9 mouse cellular contexts compared by ENCODE assay signal in the genomic region with DNA sequence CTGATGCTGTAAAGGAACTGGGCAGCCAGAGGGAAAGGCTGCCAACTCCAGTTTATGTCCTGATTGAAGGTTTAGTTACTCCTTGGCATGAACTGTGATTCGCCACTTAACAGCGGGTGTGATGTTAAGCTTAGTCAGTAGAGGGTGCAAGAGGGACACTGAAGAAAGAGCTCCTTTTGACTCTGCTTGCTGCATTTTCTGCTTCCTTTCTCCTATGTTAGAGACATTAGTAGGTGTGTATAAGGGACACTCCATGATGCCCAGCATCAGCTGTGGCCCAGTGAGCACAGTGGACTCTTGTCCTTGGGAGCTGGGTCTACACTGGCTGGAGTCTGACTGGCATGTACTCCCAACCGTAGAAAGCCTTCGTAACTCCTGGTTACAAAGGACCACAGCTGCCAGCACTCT. TPM values are rescaled to one million over a fixed set of nuclear protein-coding genes. Genes with fewer than 3 reads are reported as not detected.
DNase-seq lines count a peak whose midpoint lies in the region; ATAC-seq and TF ChIP-seq lines count a peak whose summit lies in the region.
"Had no signal": no experiment of that assay in that cellular context is flagged by ENCODE, and none has a peak within 500 bp of the region (broad histone marks: within the 10 kb centered on the region; RNA-seq: fewer than 3 reads in every experiment).

No protein-coding gene starts in this region.

- ATAC-seq in embryonic facial prominence, embryonic 14.5 days (ENCODE audit: low read depth): no peak
- 0 out of 2 replicates have a peak, but pooled peaks have one; percentile 14 for ATAC-seq in hindbrain, embryonic 13.5 days (ENCODE audit: low FRiP score)
- no peak for ATAC-seq in midbrain, embryonic 14.5 days (ENCODE audit: low FRiP score, low TSS enrichment)

- intact Hi-C loops in heart, adult 2 months (cut with DNase I): loop anchor here (5.0 kb wide), 1 partner anchor 194 kb away; no protein-coding TSS in a partner anchor
- intact Hi-C loops in heart, postnatal 25 days (cut with DNase I): loop anchor here (5.0 kb wide), 1 partner anchor 189 kb away; no protein-coding TSS in a partner anchor

- no peak overlapping the region for H3K27ac ChIP-seq in heart, adult 2 months
- H3K27ac ChIP-seq in embryonic facial prominence, embryonic 14.5 days (replicated peaks; ENCODE audit: low read depth, low read length): no peak overlapping the region; the same call in 1 of the 2 replicates
- no peak overlapping the region; the same call in 1 of the 2 replicates for H3K27ac ChIP-seq in hindbrain, embryonic 13.5 days
- no peak overlapping the region; the same call in 1 of the 2 replicates for H3K27ac ChIP-seq in midbrain, embryonic 14.5 days (replicated peaks; ENCODE audit: low read depth, low read length)
- H3K27ac ChIP-seq: midbrain, embryonic 12.5 days had no signal

- no peak overlapping the region for H3K4me3 ChIP-seq in heart, adult 2 months
- H3K4me3 ChIP-seq in embryonic facial prominence, embryonic 14.5 days (ENCODE audit: low read depth, low read length): no peak overlapping the region
- H3K4me3 ChIP-seq in hindbrain, embryonic 13.5 days: no peak overlapping the region
- H3K4me3 ChIP-seq in midbrain, embryonic 14.5 days (replicated peaks; ENCODE audit: low read depth, low read length): no peak overlapping the region
- H3K4me3 ChIP-seq: midbrain, embryonic 12.5 days had no signal

- no peaks in the 10 kb centered on the region for H3K27me3 ChIP-seq in heart, adult 2 months (ENCODE audit: control insufficient read depth, insufficient read depth, low read length)
- no peaks in the 10 kb centered on the region for H3K27me3 ChIP-seq in embryonic facial prominence, embryonic 14.5 days (replicated peaks; ENCODE audit: control insufficient read depth, insufficient read depth, low read length)
- no peaks in the 10 kb centered on the region for H3K27me3 ChIP-seq in hindbrain, embryonic 13.5 days
- H3K27me3 ChIP-seq in midbrain, embryonic 14.5 days (ENCODE audit: control insufficient read depth, insufficient read depth, low read length): no peaks in the 10 kb centered on the region
- H3K27me3 ChIP-seq: midbrain, embryonic 12.5 days had no signal

- TF ChIP-seq CTCF in heart, adult 2 months (IDR thresholded peaks at IDR 0.05): peak; percentile 78

- DNase-seq in heart, adult 2 months: peak in 1 of 2 experiments; percentile 24
- no peak for DNase-seq in heart, postnatal 25 days (ENCODE audit: low spot score)
- DNase-seq in T-cell, adult 2 months (ENCODE audit: low spot score): peak; percentile 19
- DNase-seq in embryonic facial prominence, embryonic 14.5 days (ENCODE audit: low spot score): peak; percentile 85
- peak; percentile 60 to 75 for DNase-seq in layer of hippocampus, postnatal 10 days (ENCODE audit: low spot score in 2 of 2)
- peak; percentile 83 for DNase-seq in midbrain, embryonic 14.5 days
- peak; percentile 43 to 68 for DNase-seq in spleen, postnatal 4 days (ENCODE audit: low spot score in 2 of 2)

- TF ChIP-seq EP300 in heart, adult 2 months (IDR thresholded peaks at IDR 0.05; ENCODE audit: insufficient read depth, low read depth, low read length): no peak

- peaks cover 5% of the 10 kb centered on the region for H3K4me1 ChIP-seq in heart, adult 2 months (ENCODE audit: control insufficient read depth, insufficient read depth, low read length)
- peaks cover 17% of the 10 kb centered on the region for H3K4me1 ChIP-seq in embryonic facial prominence, embryonic 14.5 days (ENCODE audit: control insufficient read depth, insufficient read depth, low read length)
- peaks cover 41% of the 10 kb centered on the region for H3K4me1 ChIP-seq in hindbrain, embryonic 13.5 days (replicated peaks)
- H3K4me1 ChIP-seq in midbrain, embryonic 14.5 days (ENCODE audit: control insufficient read depth, insufficient read depth, low read length): peaks cover 7% of the 10 kb centered on the region; the same call in 1 of the 2 replicates

- H3K9me3 ChIP-seq in embryonic facial prominence, embryonic 14.5 days (ENCODE audit: control insufficient read depth, low read length): no peaks in the 10 kb centered on the region
- H3K9me3 ChIP-seq in hindbrain, embryonic 13.5 days: no peaks in the 10 kb centered on the region
- no peaks in the 10 kb centered on the region for H3K9me3 ChIP-seq in midbrain, embryonic 14.5 days (ENCODE audit: control insufficient read depth, low read length)
- H3K9me3 ChIP-seq: midbrain, embryonic 12.5 days had no signal

- TF ChIP-seq POLR2A in heart, adult 2 months (IDR thresholded peaks at IDR 0.05; ENCODE audit: insufficient read depth, low read depth, low read length): no peak

- H3K4me2 ChIP-seq in embryonic facial prominence, embryonic 14.5 days (ENCODE audit: low read depth, low read length): no peak overlapping the region
- no peak overlapping the region for H3K4me2 ChIP-seq in hindbrain, embryonic 13.5 days
- no peak overlapping the region for H3K4me2 ChIP-seq in midbrain, embryonic 14.5 days (ENCODE audit: low read length)
- H3K4me2 ChIP-seq: midbrain, embryonic 12.5 days had no signal

- H3K9ac ChIP-seq in heart, adult 2 months (ENCODE audit: low read depth, low read length): no peak overlapping the region
- H3K9ac ChIP-seq in embryonic facial prominence, embryonic 14.5 days (ENCODE audit: low read depth, low read length): no peak overlapping the region
- H3K9ac ChIP-seq in hindbrain, embryonic 13.5 days: no peak overlapping the region; the same call in 1 of the 2 replicates
- H3K9ac ChIP-seq in midbrain, embryonic 14.5 days (replicated peaks; ENCODE audit: low read length): no peak overlapping the region
- H3K9ac ChIP-seq: midbrain, embryonic 12.5 days had no signal

- no peaks in the 10 kb centered on the region for H3K36me3 ChIP-seq in heart, adult 2 months (ENCODE audit: control insufficient read depth, insufficient read depth, low read length)
- H3K36me3 ChIP-seq in embryonic facial prominence, embryonic 14.5 days (ENCODE audit: control insufficient read depth, insufficient read depth, low read length): peaks cover 54% of the 10 kb centered on the region
- H3K36me3 ChIP-seq in hindbrain, embryonic 13.5 days: peaks cover 42% of the 10 kb centered on the region
- peaks cover 44% of the 10 kb centered on the region for H3K36me3 ChIP-seq in midbrain, embryonic 14.5 days (ENCODE audit: control insufficient read depth, insufficient read depth, low read length)

- H3K79me2 ChIP-seq in heart, adult 2 months (replicated peaks; ENCODE audit: control insufficient read depth, insufficient read depth, low read length): no peaks in the 10 kb centered on the region

- 73% methylated on average over 4 of the region's 4 CpGs for WGBS in heart, adult 2 months
- 83% methylated on average over 4 of the region's 4 CpGs for WGBS in embryonic facial prominence, embryonic 14.5 days
- 80% methylated on average over 4 of the region's 4 CpGs for WGBS in hindbrain, embryonic 13.5 days
- WGBS in midbrain, embryonic 14.5 days: 78% methylated on average over 4 of the region's 4 CpGs

RNA-seq across cellular contexts. Expression of a gene that starts 29.2 kb away (rescaled TPM):
- 10 to 100 TPM; 19.6 to 28.1 TPM for total RNA-seq in heart, adult 2 months (2021)
- 5.6 and 12.5 TPM in 2 replicates for polyA plus RNA-seq in heart, adult 2 months (2012; rRNA removed)
- total RNA-seq in heart, postnatal 25 days (2021): 10 to 100 TPM; 24.5 to 28.1 TPM
- 29.5 and 29.9 TPM in 2 replicates for polyA plus RNA-seq in embryonic facial prominence, embryonic 14.5 days (2014; fragmentation: Nextera tagmentation; extraction: Ambion mirVana)
- 5.5 and 8.0 TPM in 2 replicates for polyA plus RNA-seq in hindbrain, embryonic 13.5 days (2015; fragmentation: Nextera tagmentation; extraction: Ambion mirVana)
- total RNA-seq in layer of hippocampus, postnatal 10 days (2021): 1 to 10 TPM; 4.7 to 5.9 TPM
- 3.3 and 5.5 TPM in 2 replicates for polyA plus RNA-seq in midbrain, embryonic 14.5 days (2014; fragmentation: Nextera tagmentation; extraction: Ambion mirVana)

RNA-seq across cellular contexts. Expression of a gene that starts 38.2 kb away (rescaled TPM):
- total RNA-seq in heart, adult 2 months (2021): 1 to 10 TPM; 2.5 to 2.7 TPM
- 3.5 and 7.3 TPM in 2 replicates for polyA plus RNA-seq in heart, adult 2 months (2012; rRNA removed)
- 1 to 10 TPM; 2.2 to 2.8 TPM for total RNA-seq in heart, postnatal 25 days (2021)
- polyA plus RNA-seq in embryonic facial prominence, embryonic 14.5 days (2014; fragmentation: Nextera tagmentation; extraction: Ambion mirVana): 4.4 and 6.4 TPM in 2 replicates
- polyA plus RNA-seq in hindbrain, embryonic 13.5 days (2015; fragmentation: Nextera tagmentation; extraction: Ambion mirVana): 9.4 TPM in 2 replicates
- total RNA-seq in layer of hippocampus, postnatal 10 days (2021): 1 to 10 TPM; 8.5 to 8.7 TPM
- polyA plus RNA-seq in midbrain, embryonic 14.5 days (2014; fragmentation: Nextera tagmentation; extraction: Ambion mirVana): 13.5 and 14.3 TPM in 2 replicates

RNA-seq across cellular contexts. Expression of a gene that starts 59.1 kb away (rescaled TPM):
- total RNA-seq in heart, adult 2 months (2021): 1 to 10 TPM; 6.2 to 6.8 TPM
- 2.5 and 5.9 TPM in 2 replicates for polyA plus RNA-seq in heart, adult 2 months (2012; rRNA removed)
- 1 to 10 TPM; 6.6 to 7.8 TPM for total RNA-seq in heart, postnatal 25 days (2021)
- 8.9 and 10.3 TPM in 2 replicates for polyA plus RNA-seq in embryonic facial prominence, embryonic 14.5 days (2014; fragmentation: Nextera tagmentation; extraction: Ambion mirVana)
- 17.5 and 18.4 TPM in 2 replicates for polyA plus RNA-seq in hindbrain, embryonic 13.5 days (2015; fragmentation: Nextera tagmentation; extraction: Ambion mirVana)
- 10 to 100 TPM; 21.3 to 22.0 TPM for total RNA-seq in layer of hippocampus, postnatal 10 days (2021)
- polyA plus RNA-seq in midbrain, embryonic 14.5 days (2014; fragmentation: Nextera tagmentation; extraction: Ambion mirVana): 16.3 and 22.1 TPM in 2 replicates

RNA-seq across cellular contexts. Expression of a gene that starts 59.7 kb away (rescaled TPM):
- 1 to 10 TPM; 1.3 to 2.8 TPM for total RNA-seq in heart, adult 2 months (2021)
- polyA plus RNA-seq in heart, adult 2 months (2012; rRNA removed): 0.74 and 0.91 TPM in 2 replicates
- 1 to 10 TPM; 1.9 to 2.0 TPM for total RNA-seq in heart, postnatal 25 days (2021)
- polyA plus RNA-seq in embryonic facial prominence, embryonic 14.5 days (2014; fragmentation: Nextera tagmentation; extraction: Ambion mirVana): 6.4 and 7.0 TPM in 2 replicates
- 12.8 and 12.9 TPM in 2 replicates for polyA plus RNA-seq in hindbrain, embryonic 13.5 days (2015; fragmentation: Nextera tagmentation; extraction: Ambion mirVana)
- total RNA-seq in layer of hippocampus, postnatal 10 days (2021): 1 to 10 TPM; 3.2 to 4.1 TPM
- 11.3 and 11.6 TPM in 2 replicates for polyA plus RNA-seq in midbrain, embryonic 14.5 days (2014; fragmentation: Nextera tagmentation; extraction: Ambion mirVana)
